Mouse (Mus musculus) heart, postnatal 0 days (tissue): Measurements from ENCODE around the gene Rptor. TPM values are rescaled to one million over a fixed set of nuclear protein-coding genes. Genes with fewer than 3 reads are reported as not detected.

ENCODE experiments used
- ATAC-seq: fragments of 200-750 bp; cut with Nextera tagmentation; 2 replicates; pipeline ENCODE4 v1.8.0; 2017; ENCODE audit warnings: low read depth, moderate number of reproducible peaks, moderate library complexity; ENCODE audit not compliant: insufficient read depth
- DNase-seq: peaks from one replicate; pipeline ENCODE4 v3.0.0-alpha.2; 2016; ENCODE audit warnings: low spot score
- H3K27ac ChIP-seq: fragments of 300-500 bp; sonication (generic); 2 replicates; pipeline ENCODE4 v1.5.1; 2014; ENCODE audit warnings: low read depth, mild to moderate bottlenecking
- H3K27me3 ChIP-seq: fragments of 300-500 bp; sonication (generic); 2 replicates; pipeline ENCODE4 v1.6.1; 2014; ENCODE audit warnings: low read length, mixed read lengths; ENCODE audit not compliant: control insufficient read depth, insufficient read depth
- H3K36me3 ChIP-seq: fragments of 300-500 bp; sonication (generic); replicated peaks from 2 replicates; pipeline ENCODE4 v1.6.1; 2014; ENCODE audit warnings: low read length, mixed read lengths; ENCODE audit not compliant: control insufficient read depth, insufficient read depth
- H3K4me1 ChIP-seq: fragments of 300-500 bp; sonication (generic); 2 replicates; pipeline ENCODE4 v1.6.1; 2014; ENCODE audit warnings: antibody characterized with exemption; ENCODE audit not compliant: control insufficient read depth, insufficient read depth
- H3K4me2 ChIP-seq: fragments of 300-500 bp; sonication (generic); 2 replicates; pipeline ENCODE4 v1.6.1; 2014; ENCODE audit warnings: low read depth, mild to moderate bottlenecking, low read length, moderate library complexity
- H3K4me3 ChIP-seq: fragments of 300-500 bp; sonication (generic); 2 replicates; pipeline ENCODE4 v1.5.1; 2014; ENCODE audit warnings: low read depth, low read length
- H3K9ac ChIP-seq: fragments of 300-500 bp; sonication (generic); replicated peaks from 2 replicates; pipeline ENCODE4 v1.6.1; 2014; ENCODE audit warnings: low read depth, low read length, mixed read lengths
- H3K9me3 ChIP-seq: fragments of 300-500 bp; sonication (generic); replicated peaks from 2 replicates; pipeline ENCODE4 v1.6.1; 2016; ENCODE audit warnings: low read length; ENCODE audit not compliant: control insufficient read depth
- CTCF ChIP-seq: IDR thresholded peaks from 2 replicates; pipeline ENCODE4 v1.5.1; 2016; ENCODE audit warnings: antibody characterized with exemption, control low read depth, low read depth
- EP300 ChIP-seq: IDR thresholded peaks from 2 replicates; pipeline ENCODE4 v1.6.1; 2016; ENCODE audit warnings: antibody characterized with exemption, low read depth
- WGBS: fragments of 180-500 bp; shearing (Covaris S2); extraction: QIAGEN DNeasy Blood & Tissue Kit; methylation state at CpG from one replicate; pipeline ENCODE4 v1.1.7; 2014; 5-methylcytosine and 5-hydroxymethylcytosine counted together
- polyA plus RNA-seq: library from polyadenylated mRNA; unstranded; fragments of >200 nt; fragmentation: Nextera tagmentation; extraction: Ambion mirVana; gene quantifications from 2 replicates; pipeline ENCODE4 v1.2.1, GENCODE M21; 2015
- total RNA-seq: library from RNA; depleted of rRNA; stranded (reverse); fragments of >200 nt; gene quantifications from 2 replicates; pipeline ENCODE4 v1.2.3, GENCODE M21; 2014; ENCODE audit warnings: low replicate concordance

Rptor gene
- total and polyA plus RNA-seq, 2 experiments from 2014 or later: 4.8 to 39.8 TPM

- 91% methylated on average over 7 of the region's 7 CpGs for WGBS
- no peak overlapping the region for H3K9ac ChIP-seq
Observed at GRCm38 (mm10) chr11:119877124-119877523, 274.4 kb downstream of the Rptor start.

GRCm38 (mm10) chr11:119879573-119879972 lies 276.9 kb downstream of the Rptor start:
- H3K4me1 ChIP-seq: no peaks in the 10 kb centered on the region
- H3K9me3 ChIP-seq: no peaks in the 10 kb centered on the region
- ATAC-seq: no peak
- no peak overlapping the region for H3K4me2 ChIP-seq
- TF ChIP-seq CTCF (no peak), EP300 (no peak)
- H3K4me3 ChIP-seq: no peak overlapping the region
- 82% methylated on average over 5 of the region's 5 CpGs for WGBS
- H3K27ac ChIP-seq: no peak overlapping the region
- no peak overlapping the region for H3K9ac ChIP-seq
- H3K36me3 ChIP-seq: peaks cover 51% of the 10 kb centered on the region
- H3K27me3 ChIP-seq: no peaks in the 10 kb centered on the region
- no peak for DNase-seq

More at GRCm38 (mm10) chr11:119877124-119877523, 274.4 kb downstream of the Rptor start:
- Histone ChIP-seq H3K27ac (no peak overlapping the region), H3K9me3 (no peaks in the 10 kb centered on the region), H3K4me3 (no peak overlapping the region), H3K4me1 (no peaks in the 10 kb centered on the region), H3K36me3 (peaks cover 72% of the 10 kb centered on the region), H3K4me2 (no peak overlapping the region), H3K27me3 (no peaks in the 10 kb centered on the region)
- ATAC-seq (no peak), DNase-seq (no peak)
- TF ChIP-seq EP300: no peak
- no peak for TF ChIP-seq CTCF

- ATAC-seq (no peak), DNase-seq (no peak)
- no peak for TF ChIP-seq CTCF
- no peak for TF ChIP-seq EP300
- no peak overlapping the region for H3K4me2 ChIP-seq
- no peak overlapping the region for H3K27ac ChIP-seq
- no peaks in the 10 kb centered on the region for H3K27me3 ChIP-seq
- no peaks in the 10 kb centered on the region for H3K4me1 ChIP-seq
- no peak overlapping the region for H3K4me3 ChIP-seq
- WGBS: 25% methylated on average over 2 of the region's 2 CpGs
- H3K9ac ChIP-seq: no peak overlapping the region
- peaks cover 55% of the 10 kb centered on the region for H3K36me3 ChIP-seq
- no peaks in the 10 kb centered on the region for H3K9me3 ChIP-seq
Observed at GRCm38 (mm10) chr11:119883646-119884045, 280.9 kb downstream of the Rptor start.

- TF ChIP-seq CTCF (no peak), EP300 (no peak)
- no peaks in the 10 kb centered on the region for H3K9me3 ChIP-seq
- no peaks in the 10 kb centered on the region for H3K4me1 ChIP-seq
- H3K4me2 ChIP-seq: no peak overlapping the region
- DNase-seq (no peak), ATAC-seq (no peak)
- H3K27ac ChIP-seq: no peak overlapping the region
- H3K27me3 ChIP-seq: no peaks in the 10 kb centered on the region
- WGBS: 83% methylated on average over 3 of the region's 3 CpGs
- no peak overlapping the region for H3K9ac ChIP-seq
- H3K36me3 ChIP-seq: peaks cover 82% of the 10 kb centered on the region
- H3K4me3 ChIP-seq: no peak overlapping the region
Observed at GRCm38 (mm10) chr11:119889966-119890365, 287.3 kb downstream of the Rptor start.

GRCm38 (mm10) chr11:119891601-119892215 lies 289.0 kb downstream of the Rptor start:
- TF ChIP-seq EP300: no peak
- no peak for TF ChIP-seq CTCF
- Histone ChIP-seq H3K27me3 (no peaks in the 10 kb centered on the region), H3K9ac (no peak overlapping the region), H3K4me1 (no peaks in the 10 kb centered on the region), H3K4me3 (no peak overlapping the region), H3K9me3 (no peaks in the 10 kb centered on the region), H3K4me2 (no peak overlapping the region), H3K36me3 (peaks cover 71% of the 10 kb centered on the region), H3K27ac (no peak overlapping the region)
- ATAC-seq: no peak
- WGBS: 84% methylated on average over 7 of the region's 7 CpGs
- no peak for DNase-seq
